Mouse (Mus musculus) heart, embryonic 15.5 days (tissue): Measurements from ENCODE around the gene Rpl36al. TPM values are rescaled to one million over a fixed set of nuclear protein-coding genes. Genes with fewer than 3 reads are reported as not detected.
"Not testable (repeated sequence)": the region's sequence is repeated elsewhere in the genome, so short reads cannot be mapped to it uniquely, and the experiment has no call there.

Experiments used
- ATAC-seq: fragments of 200-750 bp; cut with Nextera tagmentation; replicated peaks from 2 replicates; pipeline ENCODE4 v1.8.0; 2017; ENCODE audit warnings: low read depth, moderate TSS enrichment; ENCODE audit not compliant: insufficient number of reproducible peaks, insufficient read depth, low FRiP score
- H3K27ac ChIP-seq: fragments of 300-500 bp; sonication (generic); 2 replicates; pipeline ENCODE4 v1.5.1; 2015; ENCODE audit warnings: mild to moderate bottlenecking, inconsistent platforms
- H3K27me3 ChIP-seq: fragments of 300-500 bp; sonication (generic); 2 replicates; pipeline ENCODE4 v1.6.1; 2015; ENCODE audit warnings: inconsistent platforms
- H3K36me3 ChIP-seq: fragments of 300-500 bp; sonication (generic); 2 replicates; pipeline ENCODE4 v1.6.1; 2015; ENCODE audit warnings: mild to moderate bottlenecking, inconsistent platforms
- H3K4me1 ChIP-seq: fragments of 300-500 bp; sonication (generic); replicated peaks from 2 replicates; pipeline ENCODE4 v1.6.1; 2015; ENCODE audit warnings: inconsistent platforms
- H3K4me2 ChIP-seq: fragments of 300-500 bp; sonication (generic); 2 replicates; pipeline ENCODE4 v1.6.1; 2015; ENCODE audit warnings: inconsistent platforms, mild to moderate bottlenecking, moderate library complexity
- H3K4me3 ChIP-seq: fragments of 300-500 bp; sonication (generic); 2 replicates; pipeline ENCODE4 v1.5.1; 2015; ENCODE audit warnings: mild to moderate bottlenecking, inconsistent platforms
- H3K9ac ChIP-seq: fragments of 300-500 bp; sonication (generic); 2 replicates; pipeline ENCODE4 v1.6.1; 2015; ENCODE audit warnings: mild to moderate bottlenecking, inconsistent platforms
- H3K9me3 ChIP-seq: fragments of 300-500 bp; sonication (generic); replicated peaks from 2 replicates; pipeline ENCODE4 v1.6.1; 2016; ENCODE audit warnings: inconsistent platforms
- WGBS: fragments of 180-500 bp; shearing (Covaris S2); methylation state at CpG from one replicate; pipeline ENCODE4 v1.1.7; 2015; ENCODE audit warnings: mixed read lengths; 5-methylcytosine and 5-hydroxymethylcytosine counted together
- polyA plus RNA-seq: library from polyadenylated mRNA; unstranded; fragments of >200 nt; fragmentation: Nextera tagmentation; extraction: Ambion mirVana; gene quantifications from 2 replicates; pipeline ENCODE4 v1.2.1, GENCODE M21; 2015

Gene Rpl36al
- polyA plus RNA-seq, 1 experiment from 2014 or later = 496 TPM

- Histone ChIP-seq H3K27me3 (no peaks in the 10 kb centered on the region), H3K4me3 (peak within 1 kb of the TSS; percentile 88), H3K9me3 (no peaks in the 10 kb centered on the region), H3K4me2 (peak within 1 kb of the TSS; percentile 84), H3K9ac (peak within 1 kb of the TSS; percentile 59), H3K36me3 (0 out of 2 replicates have a peak, but pooled peaks cover 4% of the 10 kb centered on the region), H3K27ac (peak within 1 kb of the TSS; percentile 82), H3K4me1 (peaks cover 16% of the 10 kb centered on the region)
- peak; percentile 93 for ATAC-seq
- WGBS = under 1% methylated on average over 40 of the region's 40 CpGs
These were observed 15.3 kb downstream of the Rpl36al start, which contains the start of gene Lrr1 for GRCm38 (mm10) chr12:69168461-69169106. TSS of gene Lrr1 (plus strand) at chr12:69168814.

- peaks cover 16% of the 10 kb centered on the region for H3K4me1 ChIP-seq
- no peaks in the 10 kb centered on the region for H3K36me3 ChIP-seq
- ATAC-seq = no peak
- no peaks in the 10 kb centered on the region for H3K9me3 ChIP-seq
- peak overlapping the region; percentile 82 for H3K27ac ChIP-seq
- no peaks in the 10 kb centered on the region for H3K27me3 ChIP-seq
- H3K4me3 ChIP-seq = peak overlapping the region; percentile 88
- peak overlapping the region; percentile 59 for H3K9ac ChIP-seq
- 9% methylated on average over 18 of the region's 18 CpGs for whole genome bisulfite sequencing
- H3K4me2 ChIP-seq = peak overlapping the region; percentile 84
These were observed 16.0 kb downstream of the Rpl36al start for GRCm38 (mm10) chr12:69167656-69168460.

- H3K9me3 ChIP-seq, H3K4me3 ChIP-seq, H3K36me3 ChIP-seq, H3K27me3 ChIP-seq, H3K4me2 ChIP-seq, ATAC-seq, H3K27ac ChIP-seq, H3K9ac ChIP-seq: not testable (repeated sequence)
- WGBS = 71% methylated on average over 8 of the region's 8 CpGs
- H3K4me1 ChIP-seq = peaks cover 16% of the 10 kb centered on the region
These were observed 16.9 kb downstream of the Rpl36al start for GRCm38 (mm10) chr12:69166861-69167581.

- ATAC-seq = no peak
- H3K27me3 ChIP-seq = no peaks in the 10 kb centered on the region
- 41% methylated on average over 3 of the region's 3 CpGs for WGBS
These were observed 19.0 kb downstream of the Rpl36al start for GRCm38 (mm10) chr12:69164904-69165303.

GRCm38 (mm10) chr12:69163586-69163985 is 20.3 kb downstream of the Rpl36al start:
- 84% methylated on average over 4 of the region's 4 CpGs for WGBS
- not testable (repeated sequence) for H3K9ac ChIP-seq, H3K27ac ChIP-seq, H3K36me3 ChIP-seq, H3K4me1 ChIP-seq, H3K9me3 ChIP-seq, H3K27me3 ChIP-seq, H3K4me2 ChIP-seq, ATAC-seq, H3K4me3 ChIP-seq

More at GRCm38 (mm10) chr12:69164904-69165303, 19.0 kb downstream of the Rpl36al start:
- Histone ChIP-seq H3K9me3 (no peaks in the 10 kb centered on the region), H3K4me1 (peaks cover 13% of the 10 kb centered on the region), H3K36me3 (no peaks in the 10 kb centered on the region), H3K4me3 (no peak overlapping the region), H3K4me2 (no peak overlapping the region), H3K27ac (no peak overlapping the region), H3K9ac (no peak overlapping the region)

GRCm38 (mm10) chr12:69160677-69161076 is 23.2 kb downstream of the Rpl36al start:
- not testable (repeated sequence) for H3K27ac ChIP-seq, H3K4me2 ChIP-seq, H3K4me1 ChIP-seq, H3K4me3 ChIP-seq, H3K27me3 ChIP-seq, H3K9ac ChIP-seq, H3K9me3 ChIP-seq, ATAC-seq
- WGBS = 80% methylated on average over 2 of the region's 2 CpGs
- H3K36me3 ChIP-seq = peaks cover 15% of the 10 kb centered on the region

GRCm38 (mm10) chr12:69159578-69159940 is 24.3 kb downstream of the Rpl36al start:
- ATAC-seq = no peak; the same call in 1 of the 2 replicates
- H3K27ac ChIP-seq = peak overlapping the region; percentile 75
- H3K4me2 ChIP-seq = peak overlapping the region; percentile 36; the same call in 1 of the 2 replicates
- H3K4me3 ChIP-seq = peak overlapping the region; percentile 88
- H3K27me3 ChIP-seq = no peaks in the 10 kb centered on the region
- no peak overlapping the region for H3K9ac ChIP-seq
- no peaks in the 10 kb centered on the region for H3K9me3 ChIP-seq
- peaks cover 4% of the 10 kb centered on the region for H3K4me1 ChIP-seq
- 5% methylated on average over 9 of the region's 9 CpGs for WGBS
- peaks cover 15% of the 10 kb centered on the region for H3K36me3 ChIP-seq

- H3K9ac ChIP-seq = peak within 1 kb of the TSS; percentile 92
- not testable (repeated sequence) for H3K27me3 ChIP-seq, H3K9me3 ChIP-seq, H3K4me1 ChIP-seq
- H3K36me3 ChIP-seq = peaks cover 15% of the 10 kb centered on the region
- H3K4me2 ChIP-seq = peak within 1 kb of the TSS; percentile 63
- peak within 1 kb of the TSS; percentile 88 for H3K4me3 ChIP-seq
- H3K27ac ChIP-seq = peak within 1 kb of the TSS; percentile 96
- peak; percentile 98 for ATAC-seq
- WGBS = under 1% methylated on average over 58 of the region's 68 CpGs
These were observed 24.9 kb downstream of the Rpl36al start, which contains the start of gene Rps29 for GRCm38 (mm10) chr12:69158765-69159577. TSS of gene Rps29 (minus strand) at chr12:69159186.

GRCm38 (mm10) chr12:69158366-69158764 is 25.5 kb downstream of the Rpl36al start:
- no peak for ATAC-seq
- under 1% methylated on average over 19 of the region's 19 CpGs for WGBS
- peak overlapping the region; percentile 88 for H3K4me3 ChIP-seq
- H3K36me3 ChIP-seq = peaks cover 15% of the 10 kb centered on the region
- peak overlapping the region; percentile 92 for H3K9ac ChIP-seq
- no peaks in the 10 kb centered on the region for H3K9me3 ChIP-seq
- H3K4me1 ChIP-seq = peaks cover 4% of the 10 kb centered on the region
- H3K27ac ChIP-seq = peak overlapping the region; percentile 96
- H3K4me2 ChIP-seq = peak overlapping the region; percentile 63
- no peaks in the 10 kb centered on the region for H3K27me3 ChIP-seq

- H3K4me1 ChIP-seq = peaks cover 4% of the 10 kb centered on the region
- no peaks in the 10 kb centered on the region for H3K27me3 ChIP-seq
- H3K9me3 ChIP-seq = no peaks in the 10 kb centered on the region
- no peak for ATAC-seq
- no peak overlapping the region for H3K4me3 ChIP-seq
- H3K36me3 ChIP-seq = peaks cover 15% of the 10 kb centered on the region
- H3K4me2 ChIP-seq = no peak overlapping the region
- H3K9ac ChIP-seq = no peak overlapping the region
- WGBS = 90% methylated on average over 2 of the region's 2 CpGs
- no peak overlapping the region for H3K27ac ChIP-seq
These were observed 26.8 kb downstream of the Rpl36al start for GRCm38 (mm10) chr12:69157107-69157506.
